Mouse (Mus musculus): ENCODE data around the gene H2-Ab1.
A peak's percentile ranks its signal among the peaks of the same experiment; 100 is the strongest.

H2-Ab1 gene

GRCm38 (mm10) chr17:34286501-34286900 is 29.0 kb downstream of the H2-Ab1 start:
- DNase-seq, result no peak

- DNase-seq, result no peak
These were observed 29.5 kb downstream of the H2-Ab1 start for GRCm38 (mm10) chr17:34286999-34287398.

GRCm38 (mm10) chr17:34287648-34288047 is 30.2 kb downstream of the H2-Ab1 start, which contains the start of gene H2-Aa:
TSS of gene H2-Aa (minus strand) at chr17:34287823.
- peak; percentile 83 to 86 for DNase-seq

- no peak for DNase-seq
These were observed 30.6 kb downstream of the H2-Ab1 start for GRCm38 (mm10) chr17:34288131-34288530.

- peak; percentile 68 to 86 for DNase-seq
These were observed 34.1 kb downstream of the H2-Ab1 start for GRCm38 (mm10) chr17:34291609-34292008.

- no peak for DNase-seq
These were observed 35.1 kb downstream of the H2-Ab1 start for GRCm38 (mm10) chr17:34292570-34292969.

GRCm38 (mm10) chr17:34293533-34293932 is 36.0 kb downstream of the H2-Ab1 start:
- DNase-seq, result no peak

GRCm38 (mm10) chr17:34294249-34294648 is 36.8 kb downstream of the H2-Ab1 start:
- no peak for DNase-seq

- DNase-seq, result no peak
These were observed 37.8 kb downstream of the H2-Ab1 start for GRCm38 (mm10) chr17:34295307-34295706.

- peak; percentile 34 to 78 for DNase-seq
These were observed 38.7 kb downstream of the H2-Ab1 start for GRCm38 (mm10) chr17:34295891-34296794.

GRCm38 (mm10) chr17:34299356-34299755 is 41.9 kb downstream of the H2-Ab1 start:
- no peak for DNase-seq

GRCm38 (mm10) chr17:34300071-34300470 is 42.6 kb downstream of the H2-Ab1 start:
- no peak for DNase-seq

- no peak for DNase-seq
These were observed 43.4 kb downstream of the H2-Ab1 start for GRCm38 (mm10) chr17:34300691-34301566.

- no peak for DNase-seq
These were observed 44.2 kb downstream of the H2-Ab1 start for GRCm38 (mm10) chr17:34301670-34302190.

- DNase-seq, result no peak
These were observed 46.3 kb downstream of the H2-Ab1 start for GRCm38 (mm10) chr17:34303789-34304188.

- peak; percentile 66 to 83 for DNase-seq
These were observed 47.3 kb downstream of the H2-Ab1 start for GRCm38 (mm10) chr17:34304751-34305150.

GRCm38 (mm10) chr17:34305380-34306030 is 48.0 kb downstream of the H2-Ab1 start, which contains the start of gene H2-Eb1:
TSS of gene H2-Eb1 (plus strand) at chr17:34305867.
- DNase-seq, result peak; percentile 86 to 92

GRCm38 (mm10) chr17:34306407-34306806 is 48.9 kb downstream of the H2-Ab1 start:
- DNase-seq, result no peak

GRCm38 (mm10) chr17:34307216-34307615 is 49.7 kb downstream of the H2-Ab1 start:
- no peak for DNase-seq

GRCm38 (mm10) chr17:34308161-34308560 is 50.7 kb downstream of the H2-Ab1 start:
- DNase-seq, result no peak

- no peak for DNase-seq
These were observed 51.7 kb downstream of the H2-Ab1 start for GRCm38 (mm10) chr17:34309225-34309624.

- DNase-seq, result peak; percentile 83 to 87
These were observed 52.3 kb downstream of the H2-Ab1 start for GRCm38 (mm10) chr17:34309683-34310385.
